Mouse (Mus musculus) stomach, postnatal 0 days (tissue): ENCODE measurements around the gene Ctnna3.

Experiments used
- CTCF ChIP-seq: IDR thresholded peaks from 2 replicates; pipeline ENCODE4 v1.5.1; 2016; ENCODE audit warnings: antibody characterized with exemption, low read depth, mild to moderate bottlenecking, moderate library complexity
- EP300 ChIP-seq: optimal IDR thresholded peaks from 2 replicates; pipeline ENCODE3; 2016; ENCODE audit warnings: antibody characterized with exemption

DNA sequence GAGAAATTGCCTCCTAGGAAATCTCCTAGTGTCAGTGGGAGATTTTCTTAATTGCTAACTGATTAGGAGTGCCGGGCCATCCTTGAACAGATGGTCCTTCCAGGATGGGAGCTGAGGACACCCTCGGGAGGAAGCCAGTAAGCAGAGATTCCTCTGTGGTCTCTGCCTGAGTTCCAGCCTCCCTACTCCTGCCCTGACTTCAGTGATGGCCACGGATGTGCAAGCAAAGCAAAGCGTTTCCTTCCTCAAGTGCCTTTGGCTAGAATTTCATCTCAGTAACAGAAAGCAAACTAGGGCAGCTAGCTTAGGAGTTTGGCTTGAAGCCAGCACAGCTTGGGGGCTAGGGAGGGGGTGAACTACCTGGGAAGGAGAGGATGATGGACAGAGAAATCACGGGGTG, 12.8 kb upstream of the Ctnna3 start:
- TF ChIP-seq EP300: no peak
- no peak for TF ChIP-seq CTCF
